Mouse (Mus musculus): ENCODE results near the gene Phf20. TPM values are rescaled to one million over a fixed set of nuclear protein-coding genes. Genes with fewer than 3 reads are reported as not detected.

Gene Phf20
- total RNA-seq, 1 experiment, result 44.1 TPM

GRCm38 (mm10) chr2:156296190-156296589 is 99.9 kb downstream of the Phf20 start:
- Histone ChIP-seq H3K9ac (ENCODE audit: insufficient read depth, low read depth, low read length, poor library complexity, severe bottlenecking) (no peak overlapping the region), H3K36me3 (ENCODE audit: control insufficient read depth, insufficient read depth, low read length, poor library complexity, severe bottlenecking) (peaks cover 41% of the 10 kb centered on the region)
- in situ Hi-C loops (cut with MboI; ENCODE audit: low sequenced_read_pairs in 2 of 2, unreplicated experiment in 2 of 2), result no loop called here

GRCm38 (mm10) chr2:156297653-156298052 is 101.4 kb downstream of the Phf20 start:
- Histone ChIP-seq H3K36me3 (ENCODE audit: control insufficient read depth, insufficient read depth, low read length, poor library complexity, severe bottlenecking) (peaks cover 42% of the 10 kb centered on the region), H3K9me3 (ENCODE audit: control insufficient read depth, insufficient read depth, low read depth, low read length) (no peaks in the 10 kb centered on the region), H3K27ac (ENCODE audit: insufficient read depth, low read depth, low read length, poor library complexity, severe bottlenecking) (no peak overlapping the region), H3K4me1 (ENCODE audit: control insufficient read depth in 2 of 2, insufficient read depth in 2 of 2, low read length in 2 of 2, poor library complexity in 1 of 2) (no peaks in the 10 kb centered on the region), H3K4me3 (ENCODE audit: insufficient read depth in 1 of 2, low read depth in 1 of 2, low read length in 2 of 2, poor library complexity in 1 of 2, severe bottlenecking in 1 of 2) (no peak overlapping the region), H3K9ac (ENCODE audit: insufficient read depth, low read depth, low read length, poor library complexity, severe bottlenecking) (no peak overlapping the region)
- TF ChIP-seq HCFC1 (IDR thresholded peaks at IDR 0.05; ENCODE audit: borderline replicate concordance, insufficient read depth, low read length) (no peak), CHD2 (IDR thresholded peaks at IDR 0.05; ENCODE audit: low read depth, low read length) (no peak), ZC3H11A (IDR thresholded peaks at IDR 0.05; ENCODE audit: borderline replicate concordance, low read depth, low read length) (no peak), MAFK (IDR thresholded peaks at IDR 0.05; ENCODE audit: insufficient read depth, low read depth, low read length) (no peak), ZNF384 (IDR thresholded peaks at IDR 0.05; ENCODE audit: low read depth, low read length) (no peak)
- in situ Hi-C loops (cut with MboI; ENCODE audit: low sequenced_read_pairs in 2 of 2, unreplicated experiment in 2 of 2), result no loop called here
- DNase-seq (ENCODE audit: low read depth, low spot score), result no peak

More at GRCm38 (mm10) chr2:156296190-156296589, 99.9 kb downstream of the Phf20 start:
- Histone ChIP-seq H3K9me3 (ENCODE audit: control insufficient read depth, insufficient read depth, low read depth, low read length) (no peaks in the 10 kb centered on the region), H3K27ac (ENCODE audit: insufficient read depth, low read depth, low read length, poor library complexity, severe bottlenecking) (no peak overlapping the region), H3K4me1 (ENCODE audit: control insufficient read depth in 2 of 2, insufficient read depth in 2 of 2, low read length in 2 of 2, poor library complexity in 1 of 2) (no peaks in the 10 kb centered on the region), H3K4me3 (ENCODE audit: insufficient read depth in 1 of 2, low read depth in 1 of 2, low read length in 2 of 2, poor library complexity in 1 of 2, severe bottlenecking in 1 of 2) (no peak overlapping the region)
- TF ChIP-seq HCFC1 (IDR thresholded peaks at IDR 0.05; ENCODE audit: borderline replicate concordance, insufficient read depth, low read length) (no peak), MAFK (IDR thresholded peaks at IDR 0.05; ENCODE audit: insufficient read depth, low read depth, low read length) (no peak), CHD2 (IDR thresholded peaks at IDR 0.05; ENCODE audit: low read depth, low read length) (no peak), ZC3H11A (IDR thresholded peaks at IDR 0.05; ENCODE audit: borderline replicate concordance, low read depth, low read length) (no peak), ZNF384 (IDR thresholded peaks at IDR 0.05; ENCODE audit: low read depth, low read length) (no peak)
- DNase-seq (ENCODE audit: low read depth, low spot score), result no peak

DNA sequence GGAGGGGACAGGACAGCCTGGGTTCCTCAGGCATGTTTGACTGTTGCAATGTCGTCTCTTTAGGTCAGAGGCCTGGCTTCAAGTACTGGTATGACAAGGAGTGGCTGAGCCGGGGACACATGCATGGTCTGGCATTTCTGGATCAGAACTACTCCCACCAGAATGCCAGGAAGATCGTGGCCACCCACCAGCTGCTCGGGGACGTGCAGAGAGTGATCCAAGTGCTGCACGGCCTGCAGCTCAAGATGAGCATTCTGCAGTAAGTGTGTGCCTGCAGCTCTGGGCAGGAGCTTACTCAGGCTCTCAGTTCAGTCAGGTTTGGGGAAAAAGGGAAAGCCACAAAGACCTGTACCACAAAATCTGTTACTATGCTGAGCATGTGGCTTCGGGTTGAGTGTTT is 102.2 kb downstream of the Phf20 start:
- no peaks in the 10 kb centered on the region for H3K9me3 ChIP-seq (ENCODE audit: control insufficient read depth, insufficient read depth, low read depth, low read length)
- H3K4me3 ChIP-seq (ENCODE audit: insufficient read depth in 1 of 2, low read depth in 1 of 2, low read length in 2 of 2, poor library complexity in 1 of 2, severe bottlenecking in 1 of 2), result no peak overlapping the region
- H3K36me3 ChIP-seq (ENCODE audit: control insufficient read depth, insufficient read depth, low read length, poor library complexity, severe bottlenecking), result peaks cover 40% of the 10 kb centered on the region
- TF ChIP-seq HCFC1 (IDR thresholded peaks at IDR 0.05; ENCODE audit: borderline replicate concordance, insufficient read depth, low read length), result no peak
- TF ChIP-seq ZNF384 (IDR thresholded peaks at IDR 0.05; ENCODE audit: low read depth, low read length), result no peak
- no peak for TF ChIP-seq ZC3H11A (IDR thresholded peaks at IDR 0.05; ENCODE audit: borderline replicate concordance, low read depth, low read length)
- TF ChIP-seq MAFK (IDR thresholded peaks at IDR 0.05; ENCODE audit: insufficient read depth, low read depth, low read length), result no peak
- TF ChIP-seq CHD2 (IDR thresholded peaks at IDR 0.05; ENCODE audit: low read depth, low read length), result no peak
- no peak overlapping the region for H3K27ac ChIP-seq (ENCODE audit: insufficient read depth, low read depth, low read length, poor library complexity, severe bottlenecking)
- no peaks in the 10 kb centered on the region for H3K4me1 ChIP-seq (ENCODE audit: control insufficient read depth in 2 of 2, insufficient read depth in 2 of 2, low read length in 2 of 2, poor library complexity in 1 of 2)
- DNase-seq (ENCODE audit: low read depth, low spot score), result no peak
- no peak overlapping the region for H3K9ac ChIP-seq (ENCODE audit: insufficient read depth, low read depth, low read length, poor library complexity, severe bottlenecking)
- in situ Hi-C loops (cut with MboI; ENCODE audit: low sequenced_read_pairs in 2 of 2, unreplicated experiment in 2 of 2), result no loop called here

DNA sequence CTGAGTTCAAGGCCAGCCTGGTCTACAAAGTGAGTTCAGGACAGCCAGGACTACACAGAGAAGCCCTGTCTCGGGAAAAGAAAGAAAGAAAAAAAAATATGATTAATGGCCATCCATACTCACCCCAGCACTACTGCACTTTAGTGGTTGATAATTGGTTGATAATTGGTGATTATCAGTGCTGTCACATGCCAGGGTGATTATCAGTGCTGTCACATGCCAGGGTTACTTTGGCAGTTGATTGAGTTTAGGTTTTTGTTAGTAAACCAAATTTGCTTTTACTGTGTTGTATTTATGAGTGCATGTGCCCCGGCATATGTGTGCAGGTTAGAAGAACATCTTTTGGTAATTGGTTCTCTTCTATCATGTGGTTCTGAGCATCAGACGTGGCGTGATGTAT is 105.8 kb downstream of the Phf20 start:
- in situ Hi-C loops (cut with MboI; ENCODE audit: low sequenced_read_pairs in 2 of 2, unreplicated experiment in 2 of 2), result no loop called here
- Histone ChIP-seq H3K36me3 (ENCODE audit: control insufficient read depth, insufficient read depth, low read length, poor library complexity, severe bottlenecking) (peaks cover 42% of the 10 kb centered on the region), H3K9ac (ENCODE audit: insufficient read depth, low read depth, low read length, poor library complexity, severe bottlenecking) (no peak overlapping the region), H3K4me1 (ENCODE audit: control insufficient read depth in 2 of 2, insufficient read depth in 2 of 2, low read length in 2 of 2, poor library complexity in 1 of 2) (no peaks in the 10 kb centered on the region), H3K27ac (ENCODE audit: insufficient read depth, low read depth, low read length, poor library complexity, severe bottlenecking) (no peak overlapping the region), H3K4me3 (ENCODE audit: insufficient read depth in 1 of 2, low read depth in 1 of 2, low read length in 2 of 2, poor library complexity in 1 of 2, severe bottlenecking in 1 of 2) (no peak overlapping the region), H3K9me3 (ENCODE audit: control insufficient read depth, insufficient read depth, low read depth, low read length) (no peaks in the 10 kb centered on the region)
- TF ChIP-seq CHD2 (IDR thresholded peaks at IDR 0.05; ENCODE audit: low read depth, low read length), result no peak
- no peak for TF ChIP-seq MAFK (IDR thresholded peaks at IDR 0.05; ENCODE audit: insufficient read depth, low read depth, low read length)
- no peak for TF ChIP-seq ZC3H11A (IDR thresholded peaks at IDR 0.05; ENCODE audit: borderline replicate concordance, low read depth, low read length)
- TF ChIP-seq ZNF384 (IDR thresholded peaks at IDR 0.05; ENCODE audit: low read depth, low read length), result no peak
- TF ChIP-seq HCFC1 (IDR thresholded peaks at IDR 0.05; ENCODE audit: borderline replicate concordance, insufficient read depth, low read length), result no peak
- no peak for DNase-seq (ENCODE audit: low read depth, low spot score)

DNA sequence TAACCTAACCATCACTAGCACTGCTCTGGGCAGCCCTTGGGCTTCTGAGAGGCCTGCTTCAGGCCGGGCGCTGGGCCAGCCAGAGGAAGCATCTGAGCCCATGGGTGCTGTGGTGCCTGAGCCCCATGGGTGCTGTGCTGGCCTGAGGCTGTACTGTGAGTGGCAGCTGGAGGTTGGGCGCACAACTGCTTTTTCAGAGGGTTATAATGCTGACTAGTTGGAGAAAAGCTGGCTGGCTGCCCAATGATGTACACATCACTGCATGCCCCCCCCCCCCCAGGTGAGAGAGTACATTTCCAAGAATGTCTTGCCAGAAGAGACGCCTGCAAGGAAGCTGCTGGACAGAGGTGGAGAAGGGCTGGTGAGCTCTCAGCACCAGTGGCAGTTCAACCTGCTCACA is 108.1 kb downstream of the Phf20 start:
- H3K9ac ChIP-seq (ENCODE audit: insufficient read depth, low read depth, low read length, poor library complexity, severe bottlenecking), result no peak overlapping the region
- H3K27ac ChIP-seq (ENCODE audit: insufficient read depth, low read depth, low read length, poor library complexity, severe bottlenecking), result no peak overlapping the region
- no peaks in the 10 kb centered on the region for H3K4me1 ChIP-seq (ENCODE audit: control insufficient read depth in 2 of 2, insufficient read depth in 2 of 2, low read length in 2 of 2, poor library complexity in 1 of 2)
- H3K9me3 ChIP-seq (ENCODE audit: control insufficient read depth, insufficient read depth, low read depth, low read length), result no peaks in the 10 kb centered on the region
- no peak for TF ChIP-seq CHD2 (IDR thresholded peaks at IDR 0.05; ENCODE audit: low read depth, low read length)
- no peak for TF ChIP-seq MAFK (IDR thresholded peaks at IDR 0.05; ENCODE audit: insufficient read depth, low read depth, low read length)
- TF ChIP-seq ZC3H11A (IDR thresholded peaks at IDR 0.05; ENCODE audit: borderline replicate concordance, low read depth, low read length), result no peak
- in situ Hi-C loops (cut with MboI; ENCODE audit: low sequenced_read_pairs in 2 of 2, unreplicated experiment in 2 of 2), result no loop called here
- no peak for DNase-seq (ENCODE audit: low read depth, low spot score)
- H3K36me3 ChIP-seq (ENCODE audit: control insufficient read depth, insufficient read depth, low read length, poor library complexity, severe bottlenecking), result peaks cover 39% of the 10 kb centered on the region
- no peak overlapping the region for H3K4me3 ChIP-seq (ENCODE audit: insufficient read depth in 1 of 2, low read depth in 1 of 2, low read length in 2 of 2, poor library complexity in 1 of 2, severe bottlenecking in 1 of 2)

Data from ES-E14 (cell line).